Mouse (Mus musculus) myocyte (in vitro differentiated cells): ENCODE measurements around the gene Usp36.

Experiments
- CEBPB ChIP-seq: IDR thresholded peaks from 2 replicates; pipeline ENCODE4 v1.6.1; 2011; ENCODE audit warnings: mild to moderate bottlenecking, moderate library complexity; ENCODE audit not compliant: poor library complexity, insufficient read depth, severe bottlenecking
- E2F4 ChIP-seq: IDR thresholded peaks from one replicate; pipeline ENCODE4 v1.6.1; 2011; ENCODE audit warnings: mild to moderate bottlenecking, control low read depth, moderate library complexity; ENCODE audit not compliant: insufficient read depth
- MAX ChIP-seq: IDR thresholded peaks from one replicate; pipeline ENCODE4 v1.6.1; 2011; ENCODE audit warnings: low read depth, mild to moderate bottlenecking, control low read depth
- MYOG ChIP-seq, 3 experiments: IDR thresholded peaks; one replicate each; pipeline ENCODE4 v1.6.1; 2011; ENCODE audit warnings: control low read depth in 2 of 3, low read depth in 2 of 3, mild to moderate bottlenecking in 2 of 3; ENCODE audit not compliant: insufficient read length in 2 of 3, control insufficient read depth in 1 of 3, insufficient read depth in 1 of 3
- POLR2A ChIP-seq: IDR thresholded peaks from one replicate; pipeline ENCODE4 v1.6.1; 2011; ENCODE audit warnings: low read depth, mild to moderate bottlenecking, control low read depth, moderate library complexity; ENCODE audit not compliant: insufficient read length
- POLR2AphosphoS2 ChIP-seq: IDR thresholded peaks from one replicate; pipeline ENCODE4 v1.6.1; 2011; ENCODE audit warnings: low read depth, control low read depth; ENCODE audit not compliant: insufficient read length
- REST ChIP-seq: IDR thresholded peaks from one replicate; pipeline ENCODE4 v1.6.1; 2011; ENCODE audit warnings: mild to moderate bottlenecking, control low read depth, moderate library complexity; ENCODE audit not compliant: insufficient read depth, insufficient read length
- SRF ChIP-seq: IDR thresholded peaks from one replicate; pipeline ENCODE4 v1.6.1; 2011; ENCODE audit warnings: low read depth; ENCODE audit not compliant: control insufficient read depth, insufficient read length
- TCF12 ChIP-seq: IDR thresholded peaks from one replicate; pipeline ENCODE4 v1.6.1; 2011; ENCODE audit warnings: mild to moderate bottlenecking, control low read depth; ENCODE audit not compliant: poor library complexity, insufficient read depth, severe bottlenecking
- TCF3 ChIP-seq: IDR thresholded peaks from one replicate; pipeline ENCODE4 v1.6.1; 2011; ENCODE audit warnings: low read depth, control low read depth; ENCODE audit not compliant: insufficient read length
- USF1 ChIP-seq: IDR thresholded peaks from one replicate; pipeline ENCODE4 v1.6.1; 2011; ENCODE audit warnings: low read depth, mild to moderate bottlenecking, control low read depth, moderate library complexity

DNA sequence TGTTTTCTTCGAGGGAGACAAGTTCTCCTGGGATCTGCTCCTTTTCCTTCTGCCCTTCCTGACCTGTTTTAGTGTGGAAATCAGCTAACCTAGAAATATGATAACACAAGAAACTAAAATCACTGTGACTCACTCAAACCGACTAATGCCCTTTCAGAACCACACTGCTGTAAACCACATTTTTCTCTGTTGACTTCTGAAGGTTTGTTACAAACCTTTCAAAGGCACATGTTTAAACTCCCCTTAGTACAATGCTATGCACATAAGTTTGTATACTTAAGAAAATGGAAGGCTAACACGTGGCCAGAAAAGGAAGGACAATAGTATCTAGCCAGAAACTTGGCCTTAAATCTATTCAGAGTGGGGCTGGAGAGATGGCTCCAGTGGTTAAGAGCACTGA is 56.1 kb downstream of the Usp36 start:
- TF ChIP-seq POLR2A: no peak
- TF ChIP-seq E2F4: no peak
- no peak for TF ChIP-seq REST
- no peak for TF ChIP-seq TCF12
- TF ChIP-seq MAX: no peak
- no peak for TF ChIP-seq USF1
- no peak for TF ChIP-seq POLR2AphosphoS2
- no peak for TF ChIP-seq SRF
- no peak for TF ChIP-seq CEBPB
- TF ChIP-seq MYOG (IDR thresholded peaks at IDR 0.05; ENCODE audit: control insufficient read depth in 1 of 3, insufficient read depth in 1 of 3, insufficient read length in 2 of 3, low read depth in 2 of 3): no peak
- TF ChIP-seq TCF3: no peak
